Mouse (Mus musculus): ENCODE data around the gene Efcab5.
"Not testable (repeated sequence)": the region's sequence is repeated elsewhere in the genome, so short reads cannot be mapped to it uniquely, and the experiment has no call there.

Efcab5 gene

GRCm38 (mm10) chr11:77174531-77174930 is 14.2 kb downstream of the Efcab5 start:
- no peak for DNase-seq

DNA sequence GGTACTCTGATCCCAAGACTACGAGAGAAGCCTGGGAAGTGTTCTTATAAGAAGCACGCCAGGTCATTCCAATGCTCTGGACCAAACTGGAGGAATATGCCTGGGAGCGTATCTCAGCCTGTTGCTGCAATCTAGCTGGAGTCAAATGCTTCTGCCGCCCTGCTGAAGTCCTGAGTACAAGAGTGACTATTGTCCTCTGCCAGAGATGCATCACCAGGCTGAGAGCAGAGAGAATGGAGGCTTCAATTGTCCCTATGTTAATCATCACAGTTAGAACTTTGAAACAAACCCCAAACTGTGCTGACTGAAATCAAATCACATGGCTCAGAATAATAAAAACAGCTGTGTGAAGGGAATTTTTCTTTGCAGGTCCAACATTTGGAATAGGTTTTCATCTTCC is 15.0 kb downstream of the Efcab5 start:
- DNase-seq, result no peak

GRCm38 (mm10) chr11:77160744-77161143 is 28.0 kb downstream of the Efcab5 start:
- no peak for DNase-seq

- DNase-seq, result no peak
Observed at GRCm38 (mm10) chr11:77160341-77160740, 28.4 kb downstream of the Efcab5 start.

- DNase-seq, result no peak
Observed at GRCm38 (mm10) chr11:77154214-77154613, 34.6 kb downstream of the Efcab5 start.

DNA sequence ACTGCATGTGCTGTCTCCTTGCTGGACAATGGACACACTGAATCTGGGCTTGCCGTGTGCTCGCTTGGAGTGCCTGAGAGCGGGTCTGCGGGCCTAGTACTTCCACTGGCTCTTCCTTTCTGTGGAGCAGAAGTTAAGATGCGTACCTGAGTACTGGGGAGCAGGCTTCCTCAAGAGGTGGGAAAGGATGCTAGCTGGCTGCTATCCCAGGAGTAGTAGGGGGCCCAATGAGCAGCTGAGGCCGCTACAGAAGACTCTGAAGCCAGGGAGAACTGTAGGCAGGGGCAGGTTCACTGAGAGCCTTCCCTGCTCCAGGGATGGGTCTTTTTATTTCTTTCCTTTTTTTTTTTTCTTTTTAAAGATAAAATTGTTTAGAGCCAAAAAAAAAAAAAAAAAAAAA is 38.0 kb downstream of the Efcab5 start:
- DNase-seq, result no peak

DNA sequence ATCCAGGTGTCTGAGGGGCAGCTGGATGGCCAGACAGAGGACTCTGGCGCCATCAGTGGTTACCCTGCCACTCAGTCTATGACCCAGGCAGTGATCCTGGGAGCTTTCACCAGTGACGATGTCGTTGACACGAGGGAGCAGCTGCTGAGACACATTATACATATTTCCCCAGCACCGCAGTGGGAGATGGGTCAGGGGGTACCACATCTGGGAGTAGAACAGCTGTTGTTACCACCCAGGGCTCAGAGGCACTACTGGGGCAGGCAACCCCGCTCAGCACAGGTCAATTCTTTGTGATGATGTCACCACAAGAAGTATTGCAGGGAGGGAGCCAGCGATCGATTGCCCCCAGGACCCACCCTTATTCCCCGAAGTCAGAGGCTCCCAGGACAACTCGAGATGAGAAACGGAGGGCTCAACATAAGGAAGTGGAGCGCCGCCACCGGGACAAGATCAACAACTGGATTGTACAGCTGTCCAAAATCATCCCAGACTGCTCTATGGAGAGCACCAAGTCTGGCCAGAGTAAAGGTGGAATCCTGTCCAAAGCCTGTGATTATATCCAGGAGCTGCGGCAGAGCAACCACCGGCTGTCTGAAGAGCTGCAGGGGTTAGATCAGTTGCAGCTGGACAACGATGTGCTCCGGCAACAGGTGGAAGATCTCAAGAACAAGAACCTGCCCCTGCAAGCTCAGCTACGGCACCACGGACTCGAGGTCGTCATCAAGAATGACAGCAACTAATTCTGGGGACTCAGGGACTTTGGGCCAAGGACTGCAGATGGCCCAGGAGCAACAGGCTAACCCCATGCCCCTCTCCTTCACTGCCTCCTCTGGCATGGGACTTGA is 38.8 kb downstream of the Efcab5 start:
- peak in 1 of 2 experiments; percentile 27 for DNase-seq

DNA sequence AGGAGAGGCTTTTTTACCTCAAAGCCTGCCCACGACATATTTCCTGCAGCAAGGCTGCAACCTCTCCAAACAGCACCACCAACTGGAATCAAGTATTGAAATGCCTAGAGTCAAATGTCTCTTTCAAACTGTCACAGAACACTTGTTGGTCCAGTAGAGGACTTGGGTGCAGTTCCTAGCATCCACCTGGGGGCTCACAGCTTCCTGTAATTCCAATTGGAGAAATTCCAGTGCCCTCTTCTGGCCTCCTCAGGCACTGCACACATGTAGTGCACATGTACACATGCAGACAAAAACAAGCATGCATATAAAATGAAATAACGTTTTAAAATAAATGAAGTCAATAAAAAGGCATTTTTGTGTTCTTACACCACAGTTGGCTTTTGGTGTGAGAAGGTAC is 40.0 kb downstream of the Efcab5 start:
- no peak for DNase-seq

- no peak for DNase-seq
Observed at GRCm38 (mm10) chr11:77147753-77148152, 41.0 kb downstream of the Efcab5 start.

DNA sequence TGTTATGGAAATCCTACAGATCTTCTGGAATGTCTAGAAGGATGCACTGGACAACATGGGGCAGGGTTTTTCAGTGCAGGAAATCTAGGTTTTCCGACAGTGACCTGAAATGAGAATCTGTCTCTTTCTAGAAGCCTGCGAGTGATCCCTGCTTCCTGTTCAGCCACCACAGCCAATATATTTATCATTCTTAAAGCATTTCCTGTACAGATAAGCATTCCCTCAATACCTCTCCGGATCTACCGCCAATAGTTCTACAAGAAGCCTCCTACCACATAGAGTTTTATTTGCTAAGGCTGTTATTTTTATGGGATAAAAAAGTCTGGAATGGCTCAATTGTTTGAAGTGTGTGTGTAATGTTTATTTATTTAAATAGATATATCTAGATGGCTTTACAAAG is 43.3 kb downstream of the Efcab5 start:
- no peak for DNase-seq

DNA sequence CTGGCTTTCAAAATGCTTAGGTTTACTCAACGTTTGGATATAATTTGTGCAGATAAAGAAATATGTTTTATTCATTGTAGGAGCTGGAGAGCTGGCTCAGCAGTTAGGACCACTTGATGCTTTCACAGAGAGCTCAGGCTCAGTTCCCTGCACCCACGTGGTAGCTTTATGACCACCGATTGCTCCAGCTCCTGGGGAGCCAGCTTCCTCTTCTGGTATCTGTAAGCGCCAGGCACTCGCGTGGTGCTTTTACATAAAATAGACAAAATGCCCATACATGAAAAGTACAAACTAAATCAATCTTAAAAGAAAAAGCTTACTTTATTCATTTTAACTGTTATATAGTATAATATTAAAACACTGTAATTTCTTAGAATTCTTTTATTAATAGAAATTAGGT is 46.8 kb downstream of the Efcab5 start:
- DNase-seq, result no peak

- no peak for DNase-seq
Observed at GRCm38 (mm10) chr11:77139976-77140375, 48.8 kb downstream of the Efcab5 start.

- no peak for DNase-seq
Observed at GRCm38 (mm10) chr11:77133450-77133849, 55.3 kb downstream of the Efcab5 start.

DNA sequence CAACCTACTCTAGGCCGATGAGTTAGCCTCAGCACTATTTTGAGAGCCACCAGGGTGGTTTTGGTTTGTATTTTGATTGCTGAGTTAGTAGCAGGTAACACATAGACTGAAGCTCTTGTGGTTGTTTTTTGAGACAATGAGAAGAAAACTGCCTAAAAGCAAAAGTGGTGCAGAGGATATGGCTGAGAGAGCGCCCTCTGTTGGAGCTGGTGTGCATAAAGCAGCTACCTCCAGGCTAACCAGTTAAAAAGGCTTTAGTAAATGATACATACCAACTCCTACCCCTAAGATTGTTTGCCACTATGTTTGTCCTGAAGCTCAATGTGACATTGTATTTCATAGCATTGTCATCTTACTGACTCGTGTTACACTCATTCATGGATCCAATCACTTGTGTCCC is 56.2 kb downstream of the Efcab5 start:
- peak in 1 of 2 experiments; percentile 27 for DNase-seq

DNA sequence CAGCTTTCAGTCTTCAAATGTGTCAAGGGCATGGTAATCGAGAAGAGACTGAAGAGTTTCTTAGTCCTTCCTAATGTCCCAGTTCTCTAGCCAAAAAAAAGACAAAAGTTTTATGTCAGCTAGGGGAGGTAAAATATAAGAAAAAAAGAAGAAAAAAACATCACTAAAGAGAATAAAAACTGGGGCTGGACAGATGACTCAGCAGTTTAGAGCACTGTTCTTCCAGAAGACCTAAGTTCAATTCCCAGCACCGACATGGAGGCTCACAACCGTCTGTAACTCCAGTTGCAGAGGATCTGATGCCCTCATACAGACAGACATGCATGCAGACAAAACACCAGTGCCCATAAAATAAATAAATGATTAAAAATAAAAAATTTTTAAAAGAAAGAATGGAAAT is 60.2 kb downstream of the Efcab5 start:
- DNase-seq, result no peak

DNA sequence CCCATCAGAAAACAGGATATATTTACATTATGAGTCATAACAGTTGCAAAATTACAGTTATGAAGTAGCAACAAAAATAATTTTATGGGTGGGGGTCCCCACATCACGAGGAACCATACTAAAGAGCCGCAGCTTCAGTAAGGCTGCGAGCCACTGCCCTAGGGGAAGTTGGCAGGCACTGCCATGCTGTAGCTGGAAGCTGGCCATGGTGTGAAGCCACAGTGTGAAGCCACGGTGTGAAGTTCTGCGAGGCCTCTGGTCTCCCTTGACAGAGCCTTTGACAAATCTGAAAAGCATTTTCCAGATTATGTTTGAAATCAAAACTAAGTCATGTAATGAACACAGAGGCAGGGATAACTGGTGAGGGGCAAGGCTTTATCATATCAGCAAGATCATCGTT is 77.6 kb downstream of the Efcab5 start:
- no peak for DNase-seq

GRCm38 (mm10) chr11:77108442-77108841 is 80.3 kb downstream of the Efcab5 start:
- DNase-seq, result no peak

- DNase-seq, result not testable (repeated sequence)
Observed at GRCm38 (mm10) chr11:77107872-77108271, 80.9 kb downstream of the Efcab5 start.

GRCm38 (mm10) chr11:77106961-77107360 is 81.8 kb downstream of the Efcab5 start:
- DNase-seq, result no peak

DNA sequence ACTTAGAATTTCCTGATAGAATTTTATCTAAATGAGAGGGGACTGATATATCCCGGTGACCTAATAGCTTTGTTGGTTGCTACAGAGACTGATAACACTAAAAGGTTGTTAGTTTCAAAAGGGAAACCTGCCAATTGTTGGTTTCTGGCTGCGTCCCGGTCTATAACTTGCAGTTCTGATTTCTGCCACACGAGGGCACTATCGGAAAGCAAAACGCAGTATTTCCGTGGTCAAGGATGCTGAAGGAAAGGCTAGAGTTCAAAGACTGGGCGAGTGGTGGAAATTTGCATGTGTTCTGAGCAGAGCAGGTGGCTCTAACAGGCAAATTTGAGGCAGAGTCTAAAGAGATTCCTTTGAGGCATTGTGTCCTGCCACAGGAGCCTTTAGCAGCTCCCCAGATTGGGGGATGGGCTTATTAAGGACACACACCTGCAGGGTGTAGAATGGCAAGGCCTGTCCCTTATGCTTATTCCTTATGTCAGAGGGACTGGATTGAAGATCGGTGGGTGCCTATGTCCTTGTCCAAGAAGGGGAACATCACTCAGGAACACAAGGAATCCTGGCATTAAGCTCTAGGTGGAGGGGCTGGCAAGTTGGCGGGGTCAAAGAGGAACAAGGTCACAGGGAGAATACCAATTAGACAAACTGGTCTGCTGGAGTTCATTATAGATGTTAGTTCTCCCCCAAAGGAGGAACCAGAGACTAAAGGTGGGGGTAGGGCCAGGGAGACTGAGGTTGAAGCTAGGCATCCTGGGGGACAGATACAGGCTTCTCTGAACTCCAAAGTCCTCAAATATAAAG is 88.4 kb downstream of the Efcab5 start:
- peak; percentile 61 to 87 for DNase-seq

GRCm38 (mm10) chr11:77098332-77098972 is 90.3 kb downstream of the Efcab5 start:
- no peak for DNase-seq

GRCm38 (mm10) chr11:77096991-77097390 is 91.8 kb downstream of the Efcab5 start:
- no peak for DNase-seq

DNA sequence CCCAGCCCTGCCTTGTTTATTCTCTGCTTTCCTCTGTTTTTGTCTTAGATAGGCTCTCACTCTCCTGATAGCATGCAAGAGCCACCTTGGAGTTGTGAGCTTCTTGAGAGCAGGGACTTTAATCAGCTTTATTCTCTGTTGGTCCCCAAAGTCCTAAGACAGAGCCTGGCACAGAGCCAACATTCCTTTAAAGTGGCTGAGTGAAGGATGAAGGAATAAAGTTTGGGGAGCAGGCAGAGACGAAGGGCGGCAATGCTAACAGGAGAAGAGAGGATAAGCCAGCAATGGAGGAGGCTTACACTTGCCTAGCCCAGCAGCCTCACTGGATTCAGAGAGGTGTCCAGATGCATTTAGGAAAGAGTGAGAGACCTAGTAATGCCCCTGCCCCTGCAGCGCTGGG is 92.2 kb downstream of the Efcab5 start:
- no peak for DNase-seq

- peak; percentile 46 to 74 for DNase-seq
Observed at GRCm38 (mm10) chr11:77095206-77095605, 93.6 kb downstream of the Efcab5 start.

All from lung, postnatal 4 days (tissue).